Mouse (Mus musculus) midbrain, embryonic 12.5 days (tissue): ENCODE measurements at regions not wholly inside any gene's neighbourhood (a gene's known extent, or its start where the extent isn't known, plus 50 kb on each side); places are given as distances from the start of the nearest gene placed in this dataset.

Experiments used
- ATAC-seq: fragments of 200-750 bp; cut with Nextera tagmentation; 2 replicates; pipeline ENCODE4 v1.8.0; 2017; ENCODE audit warnings: low read depth, moderate TSS enrichment, moderate library complexity; ENCODE audit not compliant: low FRiP score
- H3K27ac ChIP-seq: fragments of 300-500 bp; sonication (generic); replicated peaks from 2 replicates; pipeline ENCODE4 v1.5.1; 2016; ENCODE audit warnings: mild to moderate bottlenecking
- H3K27me3 ChIP-seq: fragments of 300-500 bp; sonication (generic); 2 replicates; pipeline ENCODE4 v1.6.1; 2016; ENCODE audit warnings: mild to moderate bottlenecking
- H3K36me3 ChIP-seq: fragments of 300-500 bp; sonication (generic); 2 replicates; pipeline ENCODE4 v1.6.1; 2016
- H3K4me1 ChIP-seq: fragments of 300-500 bp; sonication (generic); 2 replicates; pipeline ENCODE4 v1.6.1; 2016
- H3K4me2 ChIP-seq: fragments of 300-500 bp; sonication (generic); replicated peaks from 2 replicates; pipeline ENCODE4 v1.6.1; 2016; ENCODE audit warnings: mild to moderate bottlenecking, moderate library complexity
- H3K4me3 ChIP-seq: fragments of 300-500 bp; sonication (generic); 2 replicates; pipeline ENCODE4 v1.5.1; 2016; ENCODE audit warnings: mild to moderate bottlenecking
- H3K9ac ChIP-seq: fragments of 300-500 bp; sonication (generic); replicated peaks from 2 replicates; pipeline ENCODE4 v1.6.1; 2016; ENCODE audit warnings: mild to moderate bottlenecking, moderate library complexity
- H3K9me3 ChIP-seq: fragments of 300-500 bp; sonication (generic); 2 replicates; pipeline ENCODE4 v1.6.1; 2016; ENCODE audit warnings: mild to moderate bottlenecking
- WGBS: fragments of 180-500 bp; shearing (Covaris S2); methylation state at CpG from one replicate; pipeline ENCODE4 v1.1.7; 2016; 5-methylcytosine and 5-hydroxymethylcytosine counted together

DNA sequence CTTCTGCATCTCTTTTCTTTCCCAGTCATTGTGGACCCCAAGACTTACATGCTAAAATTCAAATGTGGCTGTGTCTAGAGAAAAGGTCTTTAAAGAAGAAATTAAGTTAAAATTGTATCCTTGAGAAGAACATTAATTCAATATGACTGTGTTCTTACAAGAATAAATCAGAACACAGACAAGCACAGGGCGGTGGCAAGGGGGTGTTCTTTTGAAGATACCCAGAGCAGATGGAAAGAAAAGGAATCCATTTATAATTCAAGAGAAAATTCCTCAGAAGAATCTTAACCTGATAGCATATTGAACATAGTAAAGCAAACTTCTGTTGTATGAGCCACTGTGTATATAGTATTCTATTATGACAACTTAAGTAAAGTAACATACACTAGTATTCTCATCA is 436.7 kb downstream of the Psat1 start:
- ATAC-seq = no peak
- Histone ChIP-seq H3K27me3 (no peaks in the 10 kb centered on the region), H3K36me3 (no peaks in the 10 kb centered on the region), H3K4me2 (no peak overlapping the region), H3K4me1 (no peaks in the 10 kb centered on the region), H3K9ac (no peak overlapping the region), H3K9me3 (no peaks in the 10 kb centered on the region), H3K27ac (no peak overlapping the region), H3K4me3 (no peak overlapping the region)
- WGBS = 92% methylated on average over 1 of the region's 1 CpGs

DNA sequence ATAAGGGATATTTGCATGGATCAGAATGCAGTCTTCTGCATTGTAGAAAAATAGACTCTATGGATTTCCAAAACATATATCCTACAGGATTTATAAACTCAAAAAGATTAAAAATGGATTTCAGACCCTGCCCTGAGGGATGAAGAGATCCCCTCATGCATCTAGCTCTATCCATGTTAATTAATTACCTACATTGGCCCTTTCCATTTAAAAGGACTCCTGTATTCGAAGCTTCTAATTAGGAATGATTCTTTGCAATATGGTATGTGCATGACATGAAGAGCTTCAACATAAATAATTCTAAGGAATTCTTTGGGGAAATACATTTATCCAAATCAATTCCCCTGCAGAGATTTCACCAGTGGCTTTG is 444.2 kb downstream of the Psat1 start:
- no peak for ATAC-seq
- peaks cover 5% of the 10 kb centered on the region; the same call in 1 of the 2 replicates for H3K4me1 ChIP-seq
- H3K9me3 ChIP-seq = no peaks in the 10 kb centered on the region
- no peak overlapping the region for H3K9ac ChIP-seq
- H3K36me3 ChIP-seq = no peaks in the 10 kb centered on the region
- no peak overlapping the region for H3K27ac ChIP-seq
- H3K4me3 ChIP-seq = no peak overlapping the region
- 70% methylated on average over 1 of the region's 1 CpGs for WGBS
- no peaks in the 10 kb centered on the region for H3K27me3 ChIP-seq
- no peak overlapping the region for H3K4me2 ChIP-seq

GRCm38 (mm10) chr19:15502315-15502984 is 444.7 kb downstream of the Psat1 start:
- no peak overlapping the region for H3K4me2 ChIP-seq
- H3K9me3 ChIP-seq = no peaks in the 10 kb centered on the region
- H3K9ac ChIP-seq = no peak overlapping the region
- H3K36me3 ChIP-seq = no peaks in the 10 kb centered on the region
- no peaks in the 10 kb centered on the region for H3K27me3 ChIP-seq
- H3K4me3 ChIP-seq = no peak overlapping the region
- 64% methylated on average over 9 of the region's 9 CpGs for WGBS
- no peak for ATAC-seq
- H3K4me1 ChIP-seq = peaks cover 5% of the 10 kb centered on the region; the same call in 1 of the 2 replicates
- no peak overlapping the region for H3K27ac ChIP-seq

DNA sequence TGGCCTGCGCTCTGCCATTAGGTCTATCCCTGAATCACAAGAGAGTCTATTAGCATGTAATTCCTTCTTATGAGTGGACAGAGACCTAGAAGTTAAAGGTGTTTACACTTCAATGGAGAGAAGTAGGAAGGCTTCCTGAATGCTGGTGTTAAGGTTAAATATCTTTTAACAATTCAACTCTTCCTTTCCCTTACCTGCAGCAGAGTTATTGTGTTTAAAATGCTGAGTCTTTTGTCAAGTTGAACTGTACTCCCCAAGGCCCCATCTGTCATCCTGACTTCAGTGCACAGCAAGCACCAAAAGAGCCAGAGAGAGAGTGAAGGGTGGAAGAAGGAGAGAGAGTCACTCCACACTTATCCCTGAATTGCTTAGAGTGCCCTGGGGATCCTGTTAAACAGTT is 451.6 kb downstream of the Psat1 start:
- ATAC-seq = no peak
- Histone ChIP-seq H3K27me3 (no peaks in the 10 kb centered on the region), H3K36me3 (no peaks in the 10 kb centered on the region), H3K4me2 (no peak overlapping the region), H3K9ac (no peak overlapping the region), H3K4me1 (no peaks in the 10 kb centered on the region), H3K27ac (no peak overlapping the region), H3K9me3 (no peaks in the 10 kb centered on the region), H3K4me3 (no peak overlapping the region)
- WGBS = 83% methylated on average over 1 of the region's 1 CpGs

DNA sequence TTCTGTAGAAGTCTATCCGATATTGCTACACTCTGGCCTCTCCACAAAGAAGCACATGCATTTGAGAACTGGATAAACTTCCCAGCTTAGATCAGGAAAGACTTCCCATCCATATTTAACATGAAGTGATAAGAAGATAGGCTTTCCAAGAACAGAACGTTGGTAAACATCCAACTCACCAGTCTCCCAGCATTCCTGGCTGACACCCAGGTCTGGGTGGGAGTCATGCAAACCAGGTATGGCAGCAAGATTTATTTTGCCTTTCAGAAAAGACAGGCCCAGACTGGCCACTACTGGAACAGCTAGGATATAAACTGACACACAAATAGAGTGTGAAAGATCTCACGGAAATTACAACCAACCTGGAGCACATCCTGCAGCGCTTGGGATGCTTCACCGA is 459.6 kb downstream of the Psat1 start:
- no peaks in the 10 kb centered on the region for H3K36me3 ChIP-seq

DNA sequence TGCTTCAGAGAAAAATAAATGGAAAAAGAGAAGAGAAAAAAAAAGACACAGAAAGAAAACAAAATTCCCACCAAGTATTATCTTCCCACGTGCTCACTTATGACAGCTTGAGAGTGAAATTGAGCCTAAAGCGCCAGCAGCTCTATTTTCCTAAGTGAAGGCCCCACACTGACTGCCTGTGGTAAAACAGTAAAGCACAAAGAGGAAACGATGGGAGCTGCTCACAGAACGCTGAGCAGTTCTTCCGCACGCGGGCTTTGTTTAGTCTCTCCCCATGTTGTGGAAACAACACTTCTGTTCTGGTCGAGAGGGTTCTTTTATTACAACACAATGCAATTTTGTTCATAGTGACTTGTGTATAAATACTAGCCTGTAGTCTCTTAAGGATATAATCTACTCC is 465.5 kb downstream of the Psat1 start:
- H3K4me1 ChIP-seq = no peaks in the 10 kb centered on the region
- no peaks in the 10 kb centered on the region for H3K36me3 ChIP-seq
- H3K4me3 ChIP-seq = no peak overlapping the region
- no peak overlapping the region for H3K27ac ChIP-seq
- no peak overlapping the region for H3K9ac ChIP-seq
- H3K4me2 ChIP-seq = no peak overlapping the region
- ATAC-seq = no peak
- 37% methylated on average over 8 of the region's 8 CpGs for WGBS
- H3K9me3 ChIP-seq = no peaks in the 10 kb centered on the region
- H3K27me3 ChIP-seq = no peaks in the 10 kb centered on the region

More for the DNA sequence above, 459.6 kb downstream of the Psat1 start:
- Histone ChIP-seq H3K4me1 (no peaks in the 10 kb centered on the region), H3K27ac (no peak overlapping the region), H3K4me3 (no peak overlapping the region), H3K9ac (no peak overlapping the region), H3K9me3 (no peaks in the 10 kb centered on the region), H3K27me3 (no peaks in the 10 kb centered on the region), H3K4me2 (no peak overlapping the region)
- ATAC-seq = no peak
- WGBS = 92% methylated on average over 5 of the region's 5 CpGs

DNA sequence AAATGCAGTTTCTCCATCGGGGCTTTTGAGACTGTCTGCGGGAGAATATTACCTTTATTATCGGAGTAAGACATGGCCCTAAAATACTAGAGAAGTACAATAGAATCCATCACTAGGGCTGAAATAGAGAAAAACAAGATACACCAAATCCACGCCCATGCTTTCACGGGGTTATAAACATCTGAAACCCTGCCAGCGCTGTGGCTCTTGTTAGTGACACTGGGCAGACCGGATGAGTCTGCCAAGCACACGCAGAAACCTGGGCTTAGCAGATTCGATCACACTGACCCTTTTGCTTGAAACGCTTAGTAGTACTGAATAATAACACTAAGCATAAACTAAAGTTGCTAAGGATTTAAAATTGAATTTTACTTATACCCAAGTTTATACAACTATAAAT is 477.6 kb downstream of the Psat1 start:
- Histone ChIP-seq H3K4me3 (no peak overlapping the region), H3K27me3 (no peaks in the 10 kb centered on the region), H3K9ac (no peak overlapping the region), H3K4me1 (0 out of 2 replicates have a peak, but pooled peaks cover 5% of the 10 kb centered on the region), H3K27ac (no peak overlapping the region), H3K4me2 (no peak overlapping the region), H3K9me3 (no peaks in the 10 kb centered on the region), H3K36me3 (no peaks in the 10 kb centered on the region)
- 84% methylated on average over 10 of the region's 10 CpGs for WGBS
- no peak for ATAC-seq

DNA sequence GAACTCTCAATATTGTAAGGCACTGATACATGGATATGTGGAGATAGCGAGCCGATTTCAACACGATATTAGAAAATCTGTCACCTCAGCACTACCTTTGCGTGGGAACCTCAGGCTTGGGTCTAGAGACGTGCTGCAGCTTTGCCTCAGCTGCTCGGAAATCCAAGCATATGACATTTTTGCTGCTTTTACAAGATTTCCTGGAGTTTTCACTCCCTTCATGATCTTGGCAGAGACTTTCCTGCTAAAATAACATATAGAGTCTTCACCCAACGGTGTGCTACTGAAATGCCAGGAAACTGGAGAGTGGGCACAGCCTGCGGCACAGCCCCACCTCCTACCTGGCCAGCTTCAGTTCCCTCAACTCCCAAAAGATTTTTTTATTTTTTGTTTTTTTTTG is 480.4 kb downstream of the Psat1 start:
- Histone ChIP-seq H3K36me3 (no peaks in the 10 kb centered on the region), H3K4me1 (0 out of 2 replicates have a peak, but pooled peaks cover 5% of the 10 kb centered on the region), H3K4me3 (no peak overlapping the region), H3K9ac (no peak overlapping the region), H3K27ac (no peak overlapping the region), H3K4me2 (no peak overlapping the region), H3K9me3 (no peaks in the 10 kb centered on the region), H3K27me3 (no peaks in the 10 kb centered on the region)
- ATAC-seq = no peak
- 91% methylated on average over 8 of the region's 8 CpGs for WGBS

- no peaks in the 10 kb centered on the region for H3K36me3 ChIP-seq
- no peak overlapping the region for H3K27ac ChIP-seq
- 58% methylated on average over 9 of the region's 9 CpGs for WGBS
- no peaks in the 10 kb centered on the region for H3K9me3 ChIP-seq
- ATAC-seq = no peak
- H3K4me3 ChIP-seq = no peak overlapping the region
- no peaks in the 10 kb centered on the region for H3K27me3 ChIP-seq
- H3K4me2 ChIP-seq = no peak overlapping the region
- no peak overlapping the region for H3K9ac ChIP-seq
- 0 out of 2 replicates have a peak, but pooled peaks cover 5% of the 10 kb centered on the region for H3K4me1 ChIP-seq
These were observed 481.9 kb downstream of the Psat1 start for GRCm38 (mm10) chr19:15465063-15465760.

DNA sequence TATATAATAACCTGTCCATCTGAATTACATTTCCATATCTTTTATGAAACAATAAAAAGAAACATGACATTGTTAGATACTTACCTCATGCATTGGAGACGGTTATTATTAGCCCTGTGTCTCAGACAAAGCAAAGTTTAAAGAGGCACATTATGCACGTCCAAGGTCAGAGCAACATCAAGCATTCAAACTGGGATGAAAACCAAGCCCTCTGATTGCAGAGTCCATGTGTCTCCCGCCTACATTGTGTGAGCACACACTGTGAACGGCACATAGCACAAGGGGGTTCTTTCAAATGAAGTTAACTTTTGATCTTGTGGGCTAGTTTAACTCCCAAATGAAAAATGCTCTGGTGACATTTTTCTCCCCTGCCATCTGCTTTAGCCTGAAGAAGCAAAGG is 489.3 kb downstream of the Psat1 start:
- Histone ChIP-seq H3K27ac (no peak overlapping the region), H3K4me3 (no peak overlapping the region), H3K27me3 (no peaks in the 10 kb centered on the region; the same call in 1 of the 2 replicates), H3K9ac (no peak overlapping the region), H3K4me1 (no peaks in the 10 kb centered on the region), H3K36me3 (no peaks in the 10 kb centered on the region), H3K9me3 (no peaks in the 10 kb centered on the region), H3K4me2 (no peak overlapping the region)
- ATAC-seq = no peak
- WGBS = 27% methylated on average over 4 of the region's 4 CpGs

DNA sequence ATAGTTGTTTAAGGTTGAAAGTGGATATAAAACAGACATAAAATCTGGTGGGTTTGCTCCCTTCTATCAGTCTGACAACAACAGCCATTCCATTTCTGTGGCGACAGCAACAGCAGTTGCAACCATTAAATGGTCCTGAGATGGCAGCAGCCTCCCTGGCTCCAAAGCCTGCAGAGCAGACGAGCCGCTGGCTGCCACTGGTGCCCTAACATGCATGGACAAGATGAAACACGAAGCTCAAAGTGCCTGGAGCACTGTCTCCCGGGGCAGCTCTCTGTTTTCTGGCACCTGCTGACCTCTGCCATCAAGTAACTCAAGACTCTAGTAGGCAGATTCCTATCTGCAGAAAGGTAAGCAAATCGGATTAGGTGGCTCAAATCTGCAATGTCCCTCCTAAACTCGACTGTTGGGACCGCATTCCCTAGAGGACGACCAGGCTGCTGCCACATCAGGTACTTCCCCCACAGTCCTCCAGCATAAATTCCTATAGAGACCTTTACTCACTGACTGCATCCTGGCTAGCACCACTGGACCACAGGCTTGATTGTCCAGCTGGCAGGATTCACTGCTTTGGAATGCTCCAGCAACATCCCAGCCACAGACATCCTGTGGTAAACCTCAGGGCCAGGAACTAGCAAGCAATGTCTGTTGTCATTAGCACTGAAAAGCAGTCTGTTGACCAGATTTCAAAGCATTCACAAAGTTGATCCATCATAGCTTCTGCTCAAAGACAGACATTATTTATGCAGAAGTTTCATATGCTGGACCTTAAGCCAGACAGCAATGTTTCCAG is 490.0 kb downstream of the Psat1 start:
- Histone ChIP-seq H3K4me1 (no peaks in the 10 kb centered on the region), H3K36me3 (no peaks in the 10 kb centered on the region), H3K4me2 (no peak overlapping the region), H3K9me3 (no peaks in the 10 kb centered on the region), H3K27ac (no peak overlapping the region), H3K9ac (no peak overlapping the region), H3K27me3 (no peaks in the 10 kb centered on the region; the same call in 1 of the 2 replicates), H3K4me3 (no peak overlapping the region)
- ATAC-seq = no peak
- 57% methylated on average over 9 of the region's 9 CpGs for WGBS

DNA sequence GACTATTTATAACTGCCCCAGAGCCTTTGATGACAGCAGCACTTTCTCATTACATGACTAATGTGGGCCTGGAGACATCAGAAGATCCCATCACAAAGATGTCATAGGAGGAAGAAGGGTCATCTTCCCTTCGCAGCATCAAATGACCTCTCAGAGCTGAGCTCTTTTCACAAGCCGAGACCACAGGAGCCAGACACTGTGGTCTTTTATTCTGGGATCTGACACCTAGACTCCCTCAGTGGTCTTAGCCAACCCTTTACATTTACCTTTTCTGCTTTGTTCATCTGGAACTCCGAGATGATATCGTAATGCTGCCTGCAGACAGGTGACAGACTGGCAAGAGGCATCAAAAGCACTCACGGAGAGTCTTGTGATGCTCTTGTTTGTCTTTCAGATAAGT is 498.1 kb downstream of the Psat1 start:
- no peak overlapping the region for H3K9ac ChIP-seq
- no peaks in the 10 kb centered on the region for H3K36me3 ChIP-seq
- ATAC-seq = no peak
- WGBS = 41% methylated on average over 5 of the region's 5 CpGs
- H3K4me1 ChIP-seq = no peaks in the 10 kb centered on the region
- H3K9me3 ChIP-seq = no peaks in the 10 kb centered on the region
- H3K4me3 ChIP-seq = no peak overlapping the region
- H3K27ac ChIP-seq = no peak overlapping the region
- no peak overlapping the region for H3K4me2 ChIP-seq
- H3K27me3 ChIP-seq = no peaks in the 10 kb centered on the region; the same call in 1 of the 2 replicates
